Mouse (Mus musculus) CD4-positive, CD25-positive, alpha-beta regulatory T cell, adult 4 months (primary cell): ENCODE measurements around the gene Myo1h. TPM values are rescaled to one million over a fixed set of nuclear protein-coding genes. Genes with fewer than 3 reads are reported as not detected.

Source experiments
- ATAC-seq: one replicate; pipeline ENCODE4 v1.8.0; 2017
- polyA plus RNA-seq, 2 experiments: library from polyadenylated mRNA; unstranded; fragments of 100-300 nt; shearing (Covaris generic); gene quantifications; one replicate each; pipeline ENCODE4 v1.2.1; 2017

Gene Myo1h
- polyA plus RNA-seq, 2 experiments from 2014 or later, result 4.3 to 5.7 TPM

- no peak for ATAC-seq
These were observed 117.6 kb downstream of the Myo1h start for GRCm38 (mm10) chr5:114406592-114406991.

- ATAC-seq, result no peak
These were observed 118.3 kb downstream of the Myo1h start for GRCm38 (mm10) chr5:114407269-114407668.

- ATAC-seq, result no peak
These were observed 118.8 kb downstream of the Myo1h start for GRCm38 (mm10) chr5:114407810-114408209.

- ATAC-seq, result no peak
These were observed 119.9 kb downstream of the Myo1h start for GRCm38 (mm10) chr5:114408846-114409245.

GRCm38 (mm10) chr5:114410429-114410828 lies 121.5 kb downstream of the Myo1h start:
- no peak for ATAC-seq

- ATAC-seq, result no peak
These were observed 123.5 kb downstream of the Myo1h start for GRCm38 (mm10) chr5:114412361-114412998.

- no peak for ATAC-seq
These were observed 124.2 kb downstream of the Myo1h start for GRCm38 (mm10) chr5:114413067-114413735.

Other genes with a start within 250 kb of the Myo1h start
- gene Usp30, start 223.7 kb upstream of the Myo1h start, polyA plus RNA-seq, result 1 to 10 TPM; 2.6 to 2.7 TPM
- not detected for gene Svop, start 197.6 kb upstream of the Myo1h start, polyA plus RNA-seq
- gene Alkbh2, start 160.9 kb upstream of the Myo1h start, polyA plus RNA-seq, result 1 to 10 TPM; 3.8 to 6.6 TPM
- gene Ung, start 158.8 kb upstream of the Myo1h start, polyA plus RNA-seq, result 1 to 10 TPM; 3.7 to 9.2 TPM
- under 1 TPM; 0.24 to 0.62 TPM for gene Acacb, start 142.6 kb upstream of the Myo1h start, polyA plus RNA-seq
- gene Foxn4, start 15.4 kb upstream of the Myo1h start, polyA plus RNA-seq, result not detected
- 10 to 100 TPM; 56.6 to 82.2 TPM for gene Kctd10, start 91.3 kb downstream of the Myo1h start, polyA plus RNA-seq
- gene Ube3b, start 91.4 kb downstream of the Myo1h start, polyA plus RNA-seq, result 10 to 100 TPM; 28.8 to 44.7 TPM
- 1 to 10 TPM; 5.0 to 7.4 TPM for gene Mmab, start 154.9 kb downstream of the Myo1h start, polyA plus RNA-seq
- gene Mvk, start 155.1 kb downstream of the Myo1h start, polyA plus RNA-seq, result 10 to 100 TPM; 11.2 to 17.5 TPM